Mouse (Mus musculus) gastrocnemius, postnatal 14 days (tissue): ENCODE results near the gene Sdhaf3. TPM values are rescaled to one million over a fixed set of nuclear protein-coding genes. Genes with fewer than 3 reads are reported as not detected.

Experiments used
- DNase-seq: peaks from one replicate; pipeline ENCODE4 v3.0.0; 2021; ENCODE audit warnings: mixed read lengths
- intact Hi-C: fragments of 180-260 bp; cut with DNase I; formaldehyde crosslinking; loops from one replicate; pipeline ENCODE4 v1.15.1; 2025; ENCODE audit warnings: low total_unique reads
- total RNA-seq, 2 experiments: library from RNA; stranded (reverse); gene quantifications; 2 replicates each; pipeline ENCODE4 v1.2.3; 2021

Gene Sdhaf3
- total RNA-seq, 2 experiments from 2014 or later = 3.4 to 3.6 TPM

DNA sequence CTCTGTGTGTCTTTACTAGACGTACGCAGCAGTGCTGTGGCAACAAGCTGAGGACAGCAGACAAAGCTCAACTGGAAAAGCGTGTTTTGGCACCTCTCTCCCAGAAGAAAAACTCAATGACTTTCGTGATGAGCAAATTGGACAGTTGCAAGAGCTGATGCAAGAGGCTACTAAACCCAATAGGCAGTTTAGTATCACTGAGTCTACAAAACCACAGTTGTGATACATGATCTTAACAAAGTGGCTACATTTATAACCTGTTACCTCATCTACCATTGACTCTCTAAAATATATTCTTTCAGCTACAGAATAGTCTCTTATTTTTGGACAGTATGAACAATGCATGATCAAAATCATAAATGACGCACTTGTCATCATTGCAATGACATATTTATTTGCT is 83.0 kb downstream of the Sdhaf3 start:
- intact Hi-C loops = no loop called here
- no peak for DNase-seq

DNA sequence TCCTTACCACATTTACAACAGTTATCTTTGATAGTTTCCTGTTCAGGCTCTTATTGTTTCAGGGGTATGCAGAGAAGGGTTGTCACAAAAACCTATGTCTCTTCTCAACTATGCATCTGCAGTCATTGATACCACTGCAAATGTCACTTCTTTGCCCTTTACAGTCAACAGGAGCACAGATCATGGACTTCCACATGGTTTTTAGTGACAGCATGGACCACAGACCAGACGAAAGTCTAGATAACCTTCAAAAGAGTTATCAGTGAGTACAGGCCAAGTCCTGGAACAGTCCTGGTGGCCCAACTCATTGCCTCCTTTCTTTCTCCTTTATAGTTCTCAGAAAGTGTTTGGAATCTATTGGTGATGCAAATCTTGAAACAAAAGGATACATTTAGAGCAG is 86.1 kb downstream of the Sdhaf3 start:
- DNase-seq = no peak
- intact Hi-C loops = no loop called here

DNA sequence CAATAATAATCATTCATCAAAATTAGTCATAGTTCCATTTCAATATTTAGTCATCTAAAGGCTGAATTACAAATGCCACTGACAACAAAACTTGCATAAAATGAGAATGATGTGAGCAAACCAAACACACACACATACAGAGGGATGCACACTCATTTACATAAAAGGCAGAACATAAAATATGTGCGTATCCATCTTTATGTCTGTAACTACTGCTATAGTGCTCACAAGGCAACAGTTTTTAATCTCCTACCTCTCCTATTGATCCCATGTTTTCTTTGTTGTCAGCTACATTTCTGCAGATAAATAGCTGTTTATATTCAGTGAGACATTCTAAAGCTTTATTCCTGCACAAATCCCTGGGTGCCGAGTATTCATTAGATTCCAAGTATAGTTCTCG is 107.0 kb downstream of the Sdhaf3 start:
- intact Hi-C loops = no loop called here

DNA sequence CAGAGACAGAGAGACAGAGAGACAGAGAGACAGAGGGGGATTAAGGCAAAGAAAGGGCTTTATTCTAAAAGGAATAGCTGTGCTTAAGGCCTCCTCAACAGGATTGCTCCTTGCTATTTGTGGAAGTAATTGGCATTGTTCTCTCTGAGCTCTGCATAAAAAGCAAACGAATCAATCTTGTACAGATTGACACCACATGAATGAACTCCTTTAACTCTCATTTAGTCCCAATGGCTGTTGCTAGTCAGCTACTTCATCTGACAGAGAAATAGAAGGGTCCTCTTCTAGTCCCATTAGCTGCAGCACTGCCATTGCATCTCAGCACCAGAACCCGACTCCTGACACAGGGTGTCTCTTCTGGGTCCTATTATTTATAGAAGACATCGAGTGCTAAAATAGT is 113.0 kb downstream of the Sdhaf3 start:
- DNase-seq = no peak
- intact Hi-C loops = no loop called here

More for the DNA sequence above, 107.0 kb downstream of the Sdhaf3 start:
- DNase-seq = no peak

DNA sequence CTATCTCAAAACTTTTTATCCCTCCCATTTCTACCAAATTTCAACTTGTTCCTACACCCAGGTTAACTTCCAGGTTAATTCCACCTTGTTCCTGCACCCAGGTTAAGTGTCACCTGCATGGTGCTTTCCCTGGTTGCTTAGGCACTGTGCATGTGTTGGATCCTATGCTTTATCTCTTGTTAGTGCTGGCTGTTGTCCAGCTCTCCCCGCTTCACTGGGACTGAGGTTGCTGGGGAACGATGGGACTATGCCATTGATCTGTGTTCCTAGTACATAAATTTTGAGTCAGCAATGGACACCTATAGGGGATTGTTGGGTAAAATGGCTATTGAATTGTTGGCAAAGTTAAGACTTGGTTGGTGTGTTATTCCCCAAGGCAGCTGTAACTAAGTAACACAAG is 113.7 kb downstream of the Sdhaf3 start:
- DNase-seq = no peak
- intact Hi-C loops = no loop called here

DNA sequence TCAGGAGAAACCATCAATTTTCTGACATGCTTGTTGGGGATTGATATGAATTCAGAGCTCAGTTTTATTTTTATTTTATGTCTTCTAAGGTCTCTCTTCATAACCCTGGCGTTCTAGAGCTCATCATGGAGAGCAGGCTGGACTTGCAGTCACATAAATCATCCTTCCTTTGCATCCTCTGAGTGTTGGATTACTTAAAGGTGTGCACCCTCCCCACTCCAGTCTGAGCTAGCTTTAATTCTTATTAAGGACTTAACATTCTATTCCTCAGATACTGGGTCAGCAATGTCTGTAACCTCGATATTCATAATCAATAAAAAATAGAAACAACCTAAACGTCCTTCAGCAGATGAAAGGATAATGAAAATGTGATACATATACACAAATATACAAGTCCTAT is 126.2 kb downstream of the Sdhaf3 start:
- intact Hi-C loops = no loop called here
- DNase-seq = no peak

DNA sequence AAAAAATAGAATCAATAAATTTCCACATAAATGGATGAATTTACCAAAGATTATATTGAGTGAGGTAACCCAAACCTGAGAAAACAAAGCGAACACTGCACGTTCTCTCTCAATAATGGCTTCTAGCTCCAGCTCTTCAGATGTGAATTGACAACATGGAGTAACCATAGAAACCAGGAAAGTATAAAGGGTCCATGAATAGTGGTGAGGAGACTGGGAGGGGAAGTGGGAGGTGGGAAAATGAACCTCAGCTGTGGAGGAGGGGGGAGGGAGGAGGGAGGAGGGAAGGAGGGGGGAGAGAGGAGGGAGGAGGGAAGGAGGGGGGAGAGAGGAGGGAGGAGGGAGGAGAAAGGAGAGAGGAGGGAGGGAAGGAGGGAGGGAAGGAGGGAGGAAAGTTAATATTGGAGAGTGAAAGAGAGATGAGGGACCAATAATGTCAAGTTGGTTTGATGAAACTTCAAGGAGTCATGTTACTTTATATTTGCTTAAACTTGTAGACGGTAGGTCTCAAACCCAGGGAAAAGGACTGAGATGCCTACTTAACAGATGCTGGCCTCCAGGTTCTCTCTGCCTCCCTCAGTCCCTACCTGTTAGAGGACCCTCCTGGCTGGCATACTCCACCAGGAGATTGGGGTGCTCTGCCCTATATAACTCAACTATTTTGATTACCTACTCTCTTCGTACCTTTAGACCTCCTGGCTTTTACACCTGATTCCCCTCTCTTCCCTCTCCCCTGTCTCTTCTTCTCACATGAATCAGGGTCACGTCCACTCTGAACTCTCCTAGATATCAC is 126.9 kb downstream of the Sdhaf3 start:
- intact Hi-C loops = no loop called here
- DNase-seq = no peak

DNA sequence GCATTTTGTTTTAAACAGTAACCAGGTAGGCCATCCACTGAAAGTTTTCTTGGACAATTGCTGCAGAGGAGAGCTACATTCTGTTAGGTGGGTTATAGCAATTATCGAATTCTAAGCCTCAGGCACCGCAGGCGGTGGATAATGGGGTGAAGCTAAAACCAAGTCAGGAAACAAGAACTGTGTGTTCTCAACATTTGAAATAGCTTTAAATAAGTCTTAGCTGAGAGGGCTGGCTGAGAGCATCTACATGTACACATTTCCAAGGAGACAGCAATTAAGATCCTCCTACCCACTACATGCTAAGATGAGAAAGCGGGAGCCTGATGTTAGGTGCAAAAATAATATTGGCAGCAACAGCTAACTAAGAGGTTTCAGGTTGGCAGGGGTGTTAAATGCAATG is 127.9 kb downstream of the Sdhaf3 start:
- DNase-seq = no peak
- intact Hi-C loops = no loop called here

DNA sequence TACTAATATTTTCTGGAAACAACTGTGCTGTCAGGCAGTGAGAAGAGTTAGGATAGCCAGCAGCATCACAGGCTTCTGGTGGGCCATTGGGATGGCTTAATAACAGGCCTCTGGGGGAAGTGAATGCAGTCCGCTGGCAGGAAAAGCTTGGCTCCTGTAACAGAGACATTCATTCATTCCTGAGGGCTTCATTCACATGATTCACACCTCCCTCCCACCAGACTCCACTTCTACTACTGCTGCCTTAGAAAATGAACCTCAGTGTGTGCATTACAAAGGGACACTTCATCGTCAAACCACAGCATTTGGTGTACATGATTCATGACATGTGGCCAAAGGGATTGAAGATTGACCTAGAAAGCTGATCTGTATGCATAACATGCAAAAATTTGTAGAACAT is 128.6 kb downstream of the Sdhaf3 start:
- no peak for DNase-seq
- intact Hi-C loops = no loop called here

DNA sequence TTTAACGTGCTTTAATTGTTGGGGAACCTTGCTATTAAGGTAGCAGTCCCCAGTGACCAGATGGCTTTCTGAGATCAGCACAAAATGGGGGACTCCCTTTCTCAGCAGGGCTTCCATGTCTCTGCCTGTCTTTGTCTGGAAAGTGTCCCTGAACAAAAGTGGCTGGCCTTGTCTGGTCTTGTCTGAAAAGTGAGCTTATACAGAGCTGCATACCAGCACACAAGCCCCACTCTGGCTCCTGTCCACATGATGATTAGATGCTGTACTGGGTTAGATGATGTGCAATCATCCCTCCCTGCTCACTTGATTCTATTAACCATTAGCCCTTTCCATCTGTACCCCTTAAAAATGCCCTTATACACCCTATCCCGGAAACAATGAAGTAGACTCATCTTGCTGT is 129.7 kb downstream of the Sdhaf3 start:
- intact Hi-C loops = no loop called here
- DNase-seq = no peak

DNA sequence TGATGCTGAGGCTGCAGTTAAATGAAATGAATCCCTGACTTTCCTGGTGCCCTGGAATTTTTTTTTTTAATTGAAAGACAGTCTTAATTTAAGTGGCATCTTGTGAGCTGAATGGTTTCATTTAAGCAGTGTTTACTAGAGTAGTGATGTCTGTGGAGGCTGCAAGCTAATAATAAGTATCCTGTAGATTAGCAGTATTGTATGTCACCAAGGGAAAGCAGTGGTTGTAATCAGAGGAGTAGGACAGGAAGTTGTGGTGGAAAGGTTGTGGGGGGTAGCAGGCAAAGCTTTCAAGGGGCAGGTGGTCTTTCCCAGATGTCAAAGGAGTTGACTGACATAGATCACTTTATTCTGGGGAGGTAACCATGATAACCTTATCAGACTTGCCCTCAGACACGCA is 136.3 kb downstream of the Sdhaf3 start:
- no peak for DNase-seq
- intact Hi-C loops = no loop called here

Other genes with a start within 250 kb of the Sdhaf3 start
- not detected for gene Dlx6, start 92.7 kb upstream of the Sdhaf3 start, total RNA-seq
- gene Dlx5, start 73.9 kb upstream of the Sdhaf3 start, total RNA-seq = not detected